Mouse (Mus musculus): ENCODE data around the gene Pkig. TPM values are rescaled to one million over a fixed set of nuclear protein-coding genes. Genes with fewer than 3 reads are reported as not detected.

Gene Pkig
- polyA plus RNA-seq, 1 experiment, result 57.4 TPM

DNA sequence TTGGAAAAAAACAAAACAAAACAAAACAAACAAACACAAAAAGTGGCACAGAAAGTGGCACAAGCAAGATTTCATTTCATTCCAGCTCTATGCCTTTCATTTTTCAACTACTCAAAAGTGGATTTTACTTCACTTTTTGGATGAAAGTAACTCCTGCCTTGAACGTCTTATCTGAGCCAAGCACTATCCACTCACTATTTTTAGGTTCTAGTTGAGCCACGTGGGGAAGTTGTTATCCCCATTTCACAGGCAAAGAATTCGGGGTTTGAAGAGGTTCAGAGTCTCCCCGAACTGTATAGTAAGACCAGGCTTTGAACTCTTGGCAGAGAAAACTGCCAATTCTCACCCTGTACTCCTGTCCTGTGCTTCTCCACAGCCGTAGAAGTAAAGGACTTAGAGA, 50.1 kb downstream of the Pkig start:
- no peak for DNase-seq
- TF ChIP-seq POLR2A (IDR thresholded peaks at IDR 0.05; ENCODE audit: borderline replicate concordance, insufficient read depth, low read length), result no peak
- Histone ChIP-seq H3K4me3 (replicated peaks; ENCODE audit: insufficient read depth, low read depth, low read length) (no peak overlapping the region), H3K4me1 (ENCODE audit: control insufficient read depth, insufficient read depth, low read length) (peaks cover 15% of the 10 kb centered on the region), H3K27ac (ENCODE audit: insufficient read depth, low read length) (no peak overlapping the region), H3K27me3 (ENCODE audit: control insufficient read depth, insufficient read depth, low read length) (no peaks in the 10 kb centered on the region)
- 93% methylated on average over 5 of the region's 5 CpGs for WGBS

DNA sequence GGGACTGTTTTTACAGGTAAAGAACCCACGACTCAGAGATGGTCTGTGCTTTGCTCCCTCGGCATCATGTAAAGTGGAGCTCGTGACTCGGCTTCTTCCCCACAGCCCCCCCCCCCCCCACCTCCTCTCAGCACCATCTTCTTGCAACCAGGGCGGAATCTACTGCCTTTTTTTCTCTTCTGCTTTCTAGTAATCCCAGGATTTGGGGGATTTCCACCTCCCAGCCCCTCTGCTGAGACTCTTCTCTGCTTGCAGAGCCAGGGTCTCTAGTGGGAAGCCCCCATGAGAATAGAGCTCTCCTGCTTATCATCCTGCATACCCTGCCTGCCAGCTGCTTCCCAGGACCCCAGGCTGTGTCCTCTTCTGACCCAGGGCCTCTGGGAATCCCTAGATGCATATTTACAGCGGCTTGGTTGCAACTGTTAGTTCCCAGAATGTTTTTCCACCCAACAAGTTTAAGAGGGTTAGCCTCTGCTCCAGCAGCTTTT, 50.6 kb downstream of the Pkig start:
- TF ChIP-seq POLR2A (IDR thresholded peaks at IDR 0.05; ENCODE audit: borderline replicate concordance, insufficient read depth, low read length), result no peak
- no peak for TF ChIP-seq CTCF (IDR thresholded peaks at IDR 0.05; ENCODE audit: borderline replicate concordance, insufficient read depth, low read depth, low read length)
- Histone ChIP-seq H3K4me3 (replicated peaks; ENCODE audit: insufficient read depth, low read depth, low read length) (no peak overlapping the region), H3K4me1 (ENCODE audit: control insufficient read depth, insufficient read depth, low read length) (peaks cover 17% of the 10 kb centered on the region), H3K27me3 (ENCODE audit: control insufficient read depth, insufficient read depth, low read length) (no peaks in the 10 kb centered on the region), H3K27ac (ENCODE audit: insufficient read depth, low read length) (no peak overlapping the region)
- no peak for DNase-seq
- 81% methylated on average over 6 of the region's 6 CpGs for WGBS

DNA sequence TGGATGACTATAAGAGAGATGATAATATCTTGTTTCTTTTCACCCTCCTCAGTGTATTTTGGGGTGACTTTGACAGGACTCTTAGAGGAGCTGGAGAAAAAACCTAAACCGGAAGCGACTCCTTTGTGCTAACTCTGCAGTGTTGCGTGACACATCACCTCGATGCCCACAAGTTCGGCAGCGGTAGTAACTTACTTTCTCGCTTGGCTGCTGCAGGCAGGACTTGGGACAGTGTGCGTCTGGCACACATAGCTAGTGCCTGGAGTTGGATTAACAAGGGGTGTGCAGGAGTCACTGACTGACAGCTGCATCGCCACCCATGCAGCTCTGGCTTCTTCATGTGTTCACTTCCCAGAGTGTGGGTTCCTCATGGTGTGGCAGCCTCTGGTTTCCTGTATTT, 51.8 kb downstream of the Pkig start:
- TF ChIP-seq CTCF (IDR thresholded peaks at IDR 0.05; ENCODE audit: borderline replicate concordance, insufficient read depth, low read depth, low read length), result no peak
- H3K4me3 ChIP-seq (replicated peaks; ENCODE audit: insufficient read depth, low read depth, low read length), result no peak overlapping the region
- no peak for DNase-seq
- H3K27ac ChIP-seq (ENCODE audit: insufficient read depth, low read length), result no peak overlapping the region
- H3K27me3 ChIP-seq (ENCODE audit: control insufficient read depth, insufficient read depth, low read length), result no peaks in the 10 kb centered on the region
- WGBS, result 86% methylated on average over 9 of the region's 9 CpGs
- peaks cover 8% of the 10 kb centered on the region for H3K4me1 ChIP-seq (ENCODE audit: control insufficient read depth, insufficient read depth, low read length)

DNA sequence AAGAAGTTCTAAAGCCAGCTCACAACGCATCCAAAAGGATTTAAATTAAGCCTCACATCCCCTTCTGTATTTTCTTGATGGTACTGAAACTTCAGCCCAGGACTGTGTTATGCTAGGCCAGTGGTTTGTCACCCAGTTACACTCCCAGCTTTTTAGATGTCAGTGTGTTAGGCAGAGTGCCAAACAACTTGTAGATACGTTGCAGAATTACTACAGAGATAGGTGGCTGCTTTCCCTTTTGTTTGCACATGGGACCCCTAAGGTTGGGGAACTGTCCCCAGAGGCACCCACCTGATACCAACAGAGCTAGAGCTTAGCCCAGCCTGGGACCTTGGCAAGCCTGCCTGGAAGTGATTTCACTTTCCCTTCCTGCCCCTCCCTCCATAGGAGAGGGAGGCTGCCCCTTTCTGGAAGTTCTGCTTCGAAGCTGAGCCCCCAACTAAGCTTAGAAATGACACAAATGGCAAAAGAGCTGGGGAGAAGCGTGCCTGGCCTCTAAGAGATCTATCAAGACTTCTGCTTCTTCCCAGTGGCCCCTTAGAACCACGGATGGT, 52.5 kb downstream of the Pkig start:
- TF ChIP-seq POLR2A (IDR thresholded peaks at IDR 0.05; ENCODE audit: borderline replicate concordance, insufficient read depth, low read length) (no peak), CTCF (IDR thresholded peaks at IDR 0.05; ENCODE audit: borderline replicate concordance, insufficient read depth, low read depth, low read length) (no peak)
- DNase-seq, result no peak
- WGBS, result 78% methylated on average over 5 of the region's 5 CpGs
- Histone ChIP-seq H3K4me1 (ENCODE audit: control insufficient read depth, insufficient read depth, low read length) (peaks cover 8% of the 10 kb centered on the region), H3K27ac (ENCODE audit: insufficient read depth, low read length) (no peak overlapping the region), H3K4me3 (replicated peaks; ENCODE audit: insufficient read depth, low read depth, low read length) (no peak overlapping the region), H3K27me3 (ENCODE audit: control insufficient read depth, insufficient read depth, low read length) (no peaks in the 10 kb centered on the region)

DNA sequence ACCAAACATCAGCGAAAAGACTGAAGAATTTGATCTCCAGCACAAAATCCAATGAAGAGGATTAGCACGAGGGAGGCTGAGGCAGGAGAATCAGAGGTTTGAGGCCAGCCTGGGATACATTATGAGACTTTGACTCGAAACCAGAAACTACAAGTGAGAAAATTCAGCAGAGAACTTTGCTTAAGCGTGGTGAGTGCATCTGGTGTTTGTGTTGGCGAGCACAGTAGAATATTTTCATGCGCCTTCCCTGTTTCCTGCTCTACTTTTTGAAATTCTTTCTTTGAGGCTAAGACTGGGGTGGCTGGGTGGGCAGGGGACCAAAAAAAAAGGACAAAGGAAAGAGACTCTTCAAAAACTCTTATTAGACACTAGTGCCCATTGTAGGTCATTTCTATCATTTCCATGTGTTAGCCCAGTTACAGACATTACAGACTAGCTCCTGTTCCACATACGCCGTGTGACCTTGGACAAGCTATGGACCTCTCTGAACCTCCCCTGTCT, 53.2 kb downstream of the Pkig start:
- no peak overlapping the region for H3K4me3 ChIP-seq (replicated peaks; ENCODE audit: insufficient read depth, low read depth, low read length)
- no peak overlapping the region for H3K27ac ChIP-seq (ENCODE audit: insufficient read depth, low read length)
- H3K4me1 ChIP-seq (ENCODE audit: control insufficient read depth, insufficient read depth, low read length), result peaks cover 8% of the 10 kb centered on the region
- no peaks in the 10 kb centered on the region for H3K27me3 ChIP-seq (ENCODE audit: control insufficient read depth, insufficient read depth, low read length)
- no peak for DNase-seq
- WGBS, result 91% methylated on average over 8 of the region's 8 CpGs
- TF ChIP-seq CTCF (IDR thresholded peaks at IDR 0.05; ENCODE audit: borderline replicate concordance, insufficient read depth, low read depth, low read length) (no peak), POLR2A (IDR thresholded peaks at IDR 0.05; ENCODE audit: borderline replicate concordance, insufficient read depth, low read length) (no peak)

DNA sequence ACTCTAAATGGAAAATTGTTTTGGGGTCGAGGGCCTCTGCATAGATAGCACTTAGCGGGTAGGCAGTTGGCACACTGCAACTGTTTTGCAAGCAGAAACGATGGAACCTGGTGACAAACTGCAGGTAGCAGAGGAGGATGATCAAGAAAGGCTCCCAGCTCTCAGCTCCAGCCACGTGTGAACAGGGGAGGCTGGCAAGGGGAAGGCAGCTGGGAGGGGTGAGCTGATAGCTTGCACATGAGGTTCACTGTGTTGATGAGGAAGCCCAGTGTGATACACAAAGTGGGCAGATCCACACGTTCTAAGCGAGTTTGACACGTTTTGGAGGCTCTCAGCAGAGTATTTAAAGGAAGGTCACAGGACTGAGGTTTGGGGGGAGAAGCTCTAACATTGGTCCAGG, 54.3 kb downstream of the Pkig start:
- DNase-seq, result no peak
- TF ChIP-seq POLR2A (IDR thresholded peaks at IDR 0.05; ENCODE audit: borderline replicate concordance, insufficient read depth, low read length), result no peak
- H3K27me3 ChIP-seq (ENCODE audit: control insufficient read depth, insufficient read depth, low read length), result no peaks in the 10 kb centered on the region
- H3K4me1 ChIP-seq (ENCODE audit: control insufficient read depth, insufficient read depth, low read length), result peaks cover 8% of the 10 kb centered on the region
- no peak overlapping the region for H3K27ac ChIP-seq (ENCODE audit: insufficient read depth, low read length)
- 65% methylated on average over 7 of the region's 7 CpGs for WGBS
- no peak overlapping the region for H3K4me3 ChIP-seq (replicated peaks; ENCODE audit: insufficient read depth, low read depth, low read length)

DNA sequence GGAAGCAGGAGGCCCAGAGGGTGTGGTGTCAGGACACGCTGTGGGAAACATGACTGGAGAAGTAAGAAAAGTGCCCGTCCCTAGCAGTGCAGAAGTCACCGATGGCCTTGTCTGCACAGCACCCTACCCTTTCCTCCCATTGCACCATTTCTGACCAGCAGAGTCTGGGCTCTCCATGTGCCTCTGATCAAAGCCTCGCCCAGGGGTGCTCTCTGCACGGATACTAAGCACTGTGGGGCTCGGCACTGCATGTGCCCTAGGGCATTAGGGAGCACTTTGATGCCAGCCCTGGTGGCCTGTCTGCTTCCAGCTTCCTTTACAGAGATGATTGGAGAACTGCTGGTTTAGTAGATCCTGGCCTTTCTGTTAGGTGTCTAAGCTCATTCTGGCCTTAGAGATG, 54.7 kb downstream of the Pkig start:
- Histone ChIP-seq H3K4me1 (ENCODE audit: control insufficient read depth, insufficient read depth, low read length) (peaks cover 8% of the 10 kb centered on the region), H3K27ac (ENCODE audit: insufficient read depth, low read length) (peak overlapping the region; percentile 40; the same call in 1 of the 2 replicates), H3K4me3 (replicated peaks; ENCODE audit: insufficient read depth, low read depth, low read length) (no peak overlapping the region), H3K27me3 (ENCODE audit: control insufficient read depth, insufficient read depth, low read length) (no peaks in the 10 kb centered on the region)
- TF ChIP-seq CTCF (IDR thresholded peaks at IDR 0.05; ENCODE audit: borderline replicate concordance, insufficient read depth, low read depth, low read length) (no peak), POLR2A (IDR thresholded peaks at IDR 0.05; ENCODE audit: borderline replicate concordance, insufficient read depth, low read length) (no peak)
- DNase-seq, result no peak
- WGBS, result 85% methylated on average over 6 of the region's 6 CpGs

DNA sequence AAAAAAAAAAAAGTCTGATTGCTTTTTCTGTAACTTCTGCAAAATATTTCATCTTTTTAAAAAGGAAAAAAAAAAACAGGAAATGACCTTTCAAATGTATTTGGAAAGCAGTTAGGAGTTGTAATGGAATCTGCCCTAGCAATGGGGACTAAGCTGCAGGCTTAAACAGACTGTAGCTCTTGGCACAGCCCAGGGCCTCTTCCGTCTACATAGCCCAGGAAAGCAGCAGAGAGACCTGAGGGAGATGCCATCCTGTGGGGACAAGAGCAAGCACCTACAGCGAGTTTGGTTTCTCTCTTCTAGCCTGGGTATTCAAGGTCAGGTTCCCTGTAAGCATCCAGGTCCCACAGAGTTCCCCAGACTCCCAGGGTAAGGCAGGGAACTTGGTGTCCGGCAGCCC, 55.2 kb downstream of the Pkig start:
- TF ChIP-seq POLR2A (IDR thresholded peaks at IDR 0.05; ENCODE audit: borderline replicate concordance, insufficient read depth, low read length) (no peak), CTCF (IDR thresholded peaks at IDR 0.05; ENCODE audit: borderline replicate concordance, insufficient read depth, low read depth, low read length) (no peak)
- Histone ChIP-seq H3K4me1 (ENCODE audit: control insufficient read depth, insufficient read depth, low read length) (peaks cover 10% of the 10 kb centered on the region), H3K27ac (ENCODE audit: insufficient read depth, low read length) (no peak overlapping the region), H3K27me3 (ENCODE audit: control insufficient read depth, insufficient read depth, low read length) (no peaks in the 10 kb centered on the region), H3K4me3 (replicated peaks; ENCODE audit: insufficient read depth, low read depth, low read length) (no peak overlapping the region)
- peak in 1 of 2 experiments; percentile 41 for DNase-seq
- WGBS, result 27% methylated on average over 3 of the region's 3 CpGs

All from cerebellum, adult 2 months (tissue).